Mouse (Mus musculus) mouse embryonic stem cell (cell line): ENCODE measurements around the gene Osr1.

ENCODE experiments used
- in situ Hi-C, 2 experiments: fragments of 300-500 bp; cut with MboI; formaldehyde crosslinking; loops; 1 replicate in 1 of 2; 3 replicates in 1 of 2; pipeline ENCODE4 v1.14.3; 2019 to 2020; ENCODE audit warnings: low sequenced_read_pairs in 2 of 2, low pct_unique_long_range_greater_than_20kb in 1 of 2, mixed read lengths in 1 of 2; ENCODE audit not compliant: unreplicated experiment in 1 of 2

Osr1 gene

GRCm38 (mm10) chr12:9569971-9570370 lies at the start of gene Osr1:
Gene Osr1, plus strand, starts transcription at chr12:9570116.
- in situ Hi-C loops = no loop called here

DNA sequence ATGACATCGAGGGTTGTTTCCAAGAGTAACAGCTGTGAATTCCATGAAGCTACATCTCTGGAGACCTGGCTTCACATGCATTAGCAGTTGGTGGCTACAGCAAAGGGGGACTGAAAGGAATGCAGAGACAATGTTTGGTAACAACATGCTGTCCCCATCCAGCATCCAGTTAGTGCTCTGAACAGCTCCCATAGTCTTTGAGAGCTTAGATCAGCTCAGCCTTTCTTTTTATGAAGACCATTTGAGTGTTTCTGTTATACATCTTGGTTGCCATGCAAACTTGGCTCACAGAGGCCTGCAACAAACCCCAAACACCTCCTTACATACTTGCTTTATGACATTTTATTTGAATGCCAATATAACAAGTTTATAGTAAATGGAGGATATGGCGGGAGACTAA lies 19.6 kb upstream of the Osr1 start:
- in situ Hi-C loops = no loop called here

DNA sequence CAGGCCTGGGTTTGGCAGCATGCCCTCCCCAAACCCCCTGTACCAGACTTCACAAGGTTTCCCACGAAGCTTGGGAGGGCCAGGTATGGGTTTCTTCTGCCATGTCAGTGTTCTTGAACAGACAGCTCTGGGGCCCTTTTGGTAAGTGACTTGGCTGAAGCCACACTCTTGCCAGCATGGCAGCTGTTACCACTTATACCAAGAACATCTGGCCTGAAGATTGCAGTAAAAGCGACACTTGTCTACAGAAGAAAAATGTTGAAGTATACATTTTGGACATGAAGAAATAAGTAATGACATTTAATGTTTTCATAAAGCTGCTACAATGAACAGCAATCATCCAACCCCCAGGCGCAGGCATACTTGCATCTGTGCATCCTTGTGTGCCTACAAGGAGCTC lies 5.0 kb upstream of the Osr1 start:
- in situ Hi-C loops = no loop called here

DNA sequence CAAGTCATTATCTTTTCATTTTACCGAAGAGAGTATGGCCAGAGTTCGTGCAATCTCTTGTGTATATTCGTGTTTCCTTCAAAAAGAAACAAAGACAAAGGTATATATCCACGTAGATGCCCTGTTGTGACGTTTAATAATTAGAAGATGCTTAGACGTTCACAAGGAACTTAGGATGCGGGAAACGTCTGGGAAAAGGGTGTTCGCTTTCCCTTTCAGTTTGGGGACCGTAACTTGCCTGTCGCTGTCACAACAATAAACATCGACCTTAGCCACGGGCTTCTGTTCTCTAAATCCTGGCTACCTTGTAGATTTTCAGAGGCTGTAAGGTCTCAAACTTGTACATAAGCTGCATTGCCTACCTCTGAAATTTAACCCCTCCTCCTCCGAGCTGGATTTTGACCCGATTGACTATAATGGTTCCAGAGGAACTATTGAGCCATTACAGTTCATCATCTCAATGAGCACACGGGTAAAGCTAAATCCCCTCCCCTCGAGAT lies 630 bp downstream of the Osr1 start:
- in situ Hi-C loops = no loop called here

- in situ Hi-C loops = no loop called here
Measured at GRCm38 (mm10) chr12:9571276-9571940, 1.5 kb downstream of the Osr1 start.

DNA sequence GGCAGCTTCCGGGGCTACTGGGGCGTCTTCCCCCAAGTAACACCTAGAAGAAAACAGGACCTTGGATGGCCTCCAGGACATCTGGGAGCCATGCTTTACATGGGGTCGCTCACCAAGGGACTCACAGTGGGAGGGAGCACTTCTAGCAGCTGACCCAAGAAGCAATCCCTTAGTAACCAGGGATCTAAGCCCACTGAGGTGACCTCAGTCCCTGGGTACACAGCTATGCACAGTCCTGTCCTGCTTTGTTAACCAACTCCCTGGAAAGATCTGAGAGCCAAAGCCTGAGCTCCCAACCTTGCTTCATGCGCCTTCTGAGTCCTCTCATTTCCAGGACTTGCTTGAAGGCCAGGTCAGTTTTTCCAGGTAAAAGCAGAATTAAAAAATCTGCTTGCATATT lies 2.1 kb downstream of the Osr1 start:
- in situ Hi-C loops = no loop called here

DNA sequence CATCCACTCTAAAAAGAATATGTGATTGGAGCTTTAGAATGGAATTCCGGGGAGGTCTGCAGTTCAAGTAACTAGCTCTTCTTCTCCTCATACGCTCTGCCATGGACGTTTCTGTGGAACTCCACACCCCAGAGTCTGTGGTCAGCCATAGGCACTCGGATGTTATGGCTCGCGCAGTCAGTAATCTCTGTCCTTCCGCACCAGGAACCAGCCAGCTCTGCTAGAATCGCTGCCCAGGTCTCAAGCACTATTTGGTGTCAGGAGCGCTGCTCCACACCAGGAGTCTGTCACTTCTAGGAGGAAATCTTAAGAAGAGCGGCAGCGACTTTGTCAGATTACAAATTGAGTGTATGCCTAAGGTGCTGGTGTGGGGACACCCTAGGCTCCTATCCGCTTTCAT lies 3.8 kb downstream of the Osr1 start:
- in situ Hi-C loops = no loop called here

GRCm38 (mm10) chr12:9574244-9574871 lies 4.4 kb downstream of the Osr1 start:
- in situ Hi-C loops = no loop called here

- in situ Hi-C loops = loop anchor here (5.0 to 25.0 kb wide), 3 partner anchors 153 to 862 kb away; partner anchors contain the start of gene Sdc1 (in 1 of the 2)
Measured at GRCm38 (mm10) chr12:9575158-9576042, 5.5 kb downstream of the Osr1 start.

DNA sequence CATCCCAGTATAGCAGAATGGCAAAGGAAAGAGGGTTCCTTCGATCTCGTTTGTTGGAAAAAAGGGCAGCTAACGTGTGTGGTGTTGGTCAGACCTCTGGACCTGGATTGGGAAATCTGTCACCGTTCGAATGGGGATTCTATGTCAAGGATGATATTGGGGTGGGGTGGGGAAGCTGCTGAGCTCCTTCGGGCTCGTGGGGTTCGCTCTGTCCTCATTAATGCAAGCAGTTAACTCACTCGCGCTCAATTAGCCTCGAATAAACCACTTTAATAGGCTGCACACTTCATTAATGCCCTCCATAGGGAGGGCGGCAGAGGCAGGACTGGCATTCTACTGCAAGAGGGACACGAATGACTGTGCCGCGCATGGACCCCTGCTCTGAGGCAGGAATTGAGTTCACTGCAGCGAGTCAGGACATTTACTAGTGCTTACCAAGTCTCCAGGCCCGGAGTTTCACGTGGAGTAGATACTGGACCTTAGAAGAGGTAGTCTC lies 6.2 kb downstream of the Osr1 start:
- in situ Hi-C loops = loop anchor here (5.0 to 25.0 kb wide), 3 partner anchors 154 to 861 kb away; partner anchors contain the start of gene Sdc1 (in 1 of the 2)

- in situ Hi-C loops = loop anchor here (5.0 to 25.0 kb wide), 3 partner anchors 155 to 860 kb away; partner anchors contain the start of gene Sdc1 (in 1 of the 2)
Measured at GRCm38 (mm10) chr12:9577610-9578009, 7.7 kb downstream of the Osr1 start.

DNA sequence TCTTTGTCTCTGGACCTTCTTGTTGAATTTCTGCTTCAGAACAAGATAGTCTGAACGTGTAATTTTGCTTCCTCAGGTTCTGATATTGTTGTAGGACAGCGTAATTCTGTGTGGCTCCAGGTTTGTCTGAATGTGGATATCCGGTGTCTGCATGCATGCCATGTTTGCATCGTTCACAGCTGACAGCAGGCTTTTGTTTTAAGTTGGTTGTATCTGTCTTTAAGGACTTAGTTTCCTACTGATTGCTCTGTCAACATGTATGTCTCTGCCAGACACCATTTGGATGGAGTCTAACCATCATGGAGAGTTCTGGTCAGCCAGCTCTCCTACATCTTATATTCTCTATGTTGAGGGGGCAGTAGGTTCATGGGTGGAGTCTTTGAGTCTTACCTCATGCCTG lies 8.7 kb downstream of the Osr1 start:
- in situ Hi-C loops = loop anchor here (5.0 to 25.0 kb wide), 3 partner anchors 156 to 859 kb away; partner anchors contain the start of gene Sdc1 (in 1 of the 2)

GRCm38 (mm10) chr12:9579301-9580030 lies 9.6 kb downstream of the Osr1 start:
- in situ Hi-C loops = loop anchor here (5.0 to 25.0 kb wide), 3 partner anchors 157 to 858 kb away; partner anchors contain the start of gene Sdc1 (in 1 of the 2)

- in situ Hi-C loops = loop anchor here (25.0 kb wide), 2 partner anchors 818 to 857 kb away; partner anchors contain the start of gene Sdc1 (in 1 of the 2)
Measured at GRCm38 (mm10) chr12:9580041-9580905, 10.4 kb downstream of the Osr1 start.

GRCm38 (mm10) chr12:9581011-9581410 lies 11.1 kb downstream of the Osr1 start:
- in situ Hi-C loops = loop anchor here (25.0 kb wide), 2 partner anchors 819 to 856 kb away; partner anchors contain the start of gene Sdc1 (in 1 of the 2)

- in situ Hi-C loops = loop anchor here (25.0 kb wide), 2 partner anchors 819 to 856 kb away; partner anchors contain the start of gene Sdc1 (in 1 of the 2)
Measured at GRCm38 (mm10) chr12:9581506-9581905, 11.6 kb downstream of the Osr1 start.
